Mouse (Mus musculus): ENCODE measurements around the gene Strn.
"Not testable (repeated sequence)": the region's sequence is repeated elsewhere in the genome, so short reads cannot be mapped to it uniquely, and the experiment has no call there.

Strn gene

DNA sequence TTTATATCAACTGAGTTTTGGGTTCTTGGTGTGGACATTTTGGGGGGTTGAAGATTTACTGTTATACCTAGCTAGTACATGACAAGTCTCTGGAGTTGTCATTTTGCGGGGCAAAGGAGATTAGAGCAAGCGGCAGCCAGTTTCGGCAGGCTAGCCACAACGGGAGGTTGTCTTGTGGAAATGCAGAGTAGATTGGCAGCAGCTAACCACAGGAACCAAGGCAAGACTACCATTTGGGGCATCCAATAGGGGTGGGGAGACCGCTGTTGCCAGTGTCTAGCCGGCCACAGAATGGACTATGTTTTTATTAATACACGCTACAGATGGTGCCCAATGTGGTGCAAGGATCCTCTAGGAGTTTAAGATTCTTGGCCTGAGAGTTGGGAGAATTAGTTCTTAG, 28.6 kb downstream of the Strn start:
- no peak for DNase-seq

- no peak for DNase-seq
These were observed 34.0 kb downstream of the Strn start for GRCm38 (mm10) chr17:78702988-78703387.

DNA sequence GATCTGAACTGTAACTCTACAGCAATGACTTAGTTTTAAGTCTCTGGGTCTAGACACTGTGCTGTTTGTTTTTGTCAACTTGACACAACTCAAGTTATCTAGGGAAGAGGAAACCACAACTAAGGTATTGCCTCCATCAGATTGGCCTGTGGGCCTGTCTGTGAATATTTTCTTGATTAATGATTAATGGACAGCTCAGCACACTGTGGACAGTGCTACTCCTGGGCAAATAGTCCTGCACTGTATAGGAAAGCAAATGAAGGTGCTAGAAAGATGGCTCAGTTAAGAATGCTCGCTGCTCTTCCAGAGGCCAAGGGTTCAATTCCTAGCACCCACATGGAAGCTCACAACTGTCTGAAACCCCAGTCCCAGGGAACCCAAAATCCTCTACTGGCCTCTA, 38.0 kb downstream of the Strn start:
- DNase-seq, result no peak

- DNase-seq, result no peak
These were observed 39.5 kb downstream of the Strn start for GRCm38 (mm10) chr17:78697462-78697861.

DNA sequence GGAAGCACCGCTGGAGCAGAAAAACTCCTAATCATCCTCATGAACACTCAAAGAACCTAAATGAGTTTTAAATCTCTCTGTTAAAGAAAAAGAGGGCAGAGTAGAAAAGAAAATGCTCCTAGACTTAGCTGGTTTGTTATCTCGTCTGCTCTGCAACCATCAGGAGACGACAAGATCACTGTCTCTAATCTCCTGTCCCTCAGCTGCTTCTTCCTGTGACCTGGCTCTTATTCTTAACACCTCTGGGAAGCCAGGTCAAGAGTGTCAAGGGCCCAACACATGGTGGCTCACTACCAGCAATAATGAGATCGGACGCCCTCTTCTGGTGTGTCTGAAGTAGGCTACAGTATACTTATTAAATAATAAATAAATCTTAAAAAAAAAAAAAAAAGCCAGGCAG, 40.1 kb downstream of the Strn start:
- DNase-seq, result no peak

- DNase-seq, result not testable (repeated sequence)
These were observed 47.8 kb downstream of the Strn start for GRCm38 (mm10) chr17:78689231-78689630.

GRCm38 (mm10) chr17:78687971-78688370, 49.0 kb downstream of the Strn start:
- no peak for DNase-seq

DNA sequence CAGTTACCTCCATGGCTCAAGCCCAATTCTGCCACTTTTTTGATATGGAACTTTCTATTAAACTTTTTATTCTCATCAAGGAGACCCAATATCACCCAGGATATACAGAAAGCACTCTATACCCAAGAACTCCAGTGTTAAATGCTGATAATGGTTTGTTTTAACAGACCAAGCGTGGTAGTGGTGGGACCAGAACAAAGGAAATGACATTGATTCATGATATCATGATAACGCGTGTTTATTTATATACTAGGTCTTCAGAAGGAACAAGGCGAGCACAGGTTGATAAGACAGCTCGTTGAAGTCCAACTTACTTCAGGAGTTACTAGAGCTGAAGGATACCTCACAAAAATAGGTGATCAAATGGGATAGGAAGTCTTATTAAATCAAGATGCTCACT, 52.0 kb downstream of the Strn start:
- DNase-seq, result no peak

DNA sequence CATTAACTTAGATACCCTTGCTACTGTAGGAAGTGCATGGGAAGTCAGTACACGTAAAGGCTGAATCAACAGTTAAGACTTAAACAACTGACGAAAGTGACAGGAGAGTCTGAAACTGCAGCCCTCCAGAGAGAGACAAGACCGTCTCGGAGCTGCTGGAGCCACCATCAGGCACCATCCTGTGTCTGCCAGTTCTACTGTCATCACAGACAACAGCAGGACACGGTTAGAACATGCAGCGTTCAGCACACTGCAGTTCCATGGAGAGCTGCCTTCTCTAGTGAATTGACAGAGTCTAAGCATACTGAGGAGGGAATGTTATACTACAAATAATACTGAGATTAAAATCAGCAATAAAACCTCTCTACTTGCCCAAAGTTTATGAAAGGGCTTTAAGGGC, 54.6 kb downstream of the Strn start:
- no peak for DNase-seq

DNA sequence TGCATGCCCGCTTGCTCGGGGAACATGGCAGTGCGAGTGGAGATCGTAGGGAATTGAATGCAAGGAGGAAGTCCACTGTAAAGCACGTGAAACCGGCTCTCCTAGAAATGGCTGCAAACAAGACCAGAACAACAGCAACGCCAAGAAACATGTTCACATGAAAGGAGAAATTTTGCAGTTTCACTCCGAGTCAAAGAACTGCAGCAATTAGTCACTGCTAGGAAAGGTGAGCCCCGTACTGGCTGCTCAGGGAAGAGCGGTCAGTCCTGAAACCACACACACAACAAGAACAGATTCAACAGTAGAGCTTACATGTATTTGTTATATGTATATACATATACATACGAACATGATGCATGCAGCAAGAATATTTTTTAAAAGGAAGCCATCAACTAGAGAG, 57.5 kb downstream of the Strn start:
- no peak for DNase-seq

- DNase-seq, result no peak
These were observed 60.2 kb downstream of the Strn start for GRCm38 (mm10) chr17:78676813-78677212.

- no peak for DNase-seq
These were observed 71.9 kb downstream of the Strn start for GRCm38 (mm10) chr17:78664962-78665545.

DNA sequence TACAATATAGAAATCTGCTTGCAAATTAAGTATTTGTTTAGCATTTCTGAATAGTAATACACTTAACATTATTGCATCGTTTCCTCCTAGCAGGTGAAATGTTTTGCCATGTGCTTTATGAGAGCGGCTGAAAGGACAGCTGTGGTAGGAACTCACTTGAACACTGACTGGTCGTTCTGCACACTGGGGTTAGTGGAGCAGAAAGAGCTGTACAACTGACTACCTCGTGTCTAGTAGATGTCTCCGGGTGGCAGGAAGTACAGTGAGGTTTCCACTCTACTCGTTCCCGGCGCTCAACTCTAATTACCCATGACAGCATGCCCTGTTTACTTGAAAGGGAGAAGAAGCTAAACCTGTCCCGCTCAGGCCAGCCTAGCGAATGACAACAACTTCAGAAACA, 82.2 kb downstream of the Strn start:
- DNase-seq, result no peak

DNA sequence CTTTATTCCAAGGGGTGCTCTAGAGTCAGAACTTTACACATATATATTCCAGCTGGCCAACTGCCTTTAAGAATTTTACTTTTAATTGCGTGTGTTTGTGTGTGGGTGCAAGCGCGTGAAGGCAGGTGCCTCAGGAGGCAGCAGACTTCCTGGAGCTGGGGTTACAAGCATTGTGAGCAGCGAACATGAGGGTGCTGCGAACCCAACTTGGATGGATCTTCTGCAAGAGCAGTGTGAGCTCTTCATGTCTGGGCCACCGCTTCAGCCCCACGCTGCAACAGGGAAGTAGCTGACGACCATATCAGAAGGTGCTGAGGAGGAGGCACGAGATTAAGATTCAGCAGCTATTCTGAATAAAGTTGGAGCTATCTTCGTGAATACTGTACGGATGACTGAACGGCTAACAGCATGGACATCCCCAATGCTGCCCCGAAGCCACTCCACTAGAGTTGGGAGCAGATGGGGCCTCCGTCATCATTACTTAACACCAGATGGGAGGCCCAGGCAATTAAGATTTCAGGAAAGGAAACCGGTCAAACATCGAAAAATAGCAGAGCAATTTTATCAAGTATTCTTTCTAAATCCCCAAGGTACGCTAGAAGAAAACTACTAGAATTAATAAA, 93.0 kb downstream of the Strn start:
- DNase-seq, result peak; percentile 30 to 57

- DNase-seq, result no peak
These were observed 94.7 kb downstream of the Strn start for GRCm38 (mm10) chr17:78642259-78642658.

DNA sequence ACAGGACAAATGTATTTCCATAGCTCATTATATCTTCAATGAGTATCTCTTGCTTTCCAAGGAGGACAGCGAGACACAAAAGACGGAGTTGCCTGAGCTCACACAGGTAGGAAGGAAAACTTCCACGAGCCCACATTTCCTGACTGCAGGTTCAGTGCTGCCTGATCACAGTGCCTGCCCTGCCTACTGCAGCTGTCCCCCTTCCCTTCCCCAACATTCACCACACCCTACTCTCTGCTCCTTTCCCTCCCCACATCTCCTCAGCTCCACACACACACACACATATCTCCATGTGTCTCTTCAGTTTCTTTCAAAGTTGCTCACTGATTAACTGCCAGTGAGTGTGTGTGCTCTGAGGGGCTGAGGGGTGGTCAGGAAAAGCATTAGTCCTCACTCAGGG, 96.6 kb downstream of the Strn start:
- no peak for DNase-seq

- no peak for DNase-seq
These were observed 97.9 kb downstream of the Strn start for GRCm38 (mm10) chr17:78639099-78639498.

DNA sequence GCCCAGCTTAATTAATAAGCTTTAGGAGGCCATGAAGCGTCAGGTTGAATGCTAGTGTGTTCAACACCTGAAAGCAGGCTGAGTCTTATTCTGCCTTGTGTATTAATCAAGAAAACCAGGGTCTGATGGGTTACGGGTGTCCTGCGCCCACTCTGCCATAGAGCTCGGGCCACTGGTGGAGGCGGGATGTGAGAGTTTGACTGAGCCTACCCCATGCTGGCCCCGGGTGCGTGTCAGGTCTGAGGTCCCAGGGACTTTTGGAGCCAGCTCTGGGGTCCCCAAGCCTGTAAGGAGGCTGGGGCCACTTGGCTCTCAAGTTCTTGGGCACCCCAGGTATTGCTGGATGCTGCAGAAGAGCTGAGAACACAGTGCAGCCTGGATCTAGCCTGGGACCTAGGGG, 99.9 kb downstream of the Strn start:
- DNase-seq, result no peak

DNA sequence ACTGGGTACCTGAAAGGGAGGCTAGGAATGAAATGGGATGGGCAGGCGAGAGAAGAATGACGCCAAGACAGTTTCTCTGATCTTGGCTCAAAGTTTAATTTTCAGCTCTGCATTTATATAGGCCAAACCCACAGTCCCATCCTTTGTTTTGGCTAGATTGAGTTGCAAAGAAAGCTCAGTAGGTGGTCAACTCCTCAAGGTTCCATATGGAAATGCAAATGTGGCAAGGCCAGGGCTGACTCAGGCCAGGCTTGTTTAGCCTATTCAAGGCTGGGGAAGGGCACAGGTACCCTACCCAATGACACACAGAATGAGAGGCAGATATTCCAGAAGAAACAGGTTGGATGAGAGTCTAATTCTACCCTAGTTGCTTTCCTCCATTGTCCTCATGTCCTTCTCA, 101.4 kb downstream of the Strn start:
- DNase-seq, result no peak

DNA sequence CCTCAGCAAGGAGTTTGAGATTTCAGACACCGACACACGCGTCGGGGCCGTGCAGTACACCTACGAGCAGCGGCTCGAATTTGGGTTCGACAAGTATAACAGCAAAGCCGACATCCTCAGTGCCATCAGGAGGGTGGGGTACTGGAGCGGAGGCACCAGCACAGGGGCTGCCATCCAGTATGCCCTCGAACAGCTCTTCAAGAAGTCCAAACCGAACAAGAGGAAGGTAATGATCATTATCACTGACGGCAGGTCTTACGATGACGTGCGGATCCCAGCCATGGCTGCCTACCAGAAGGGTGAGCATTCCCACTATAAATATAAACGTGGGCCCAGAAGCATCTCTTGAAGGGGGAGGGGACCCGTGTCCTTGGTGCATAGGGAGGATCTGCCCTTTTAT, 112.1 kb downstream of the Strn start:
- DNase-seq, result no peak

GRCm38 (mm10) chr17:78621863-78622262, 115.1 kb downstream of the Strn start:
- DNase-seq, result no peak

DNA sequence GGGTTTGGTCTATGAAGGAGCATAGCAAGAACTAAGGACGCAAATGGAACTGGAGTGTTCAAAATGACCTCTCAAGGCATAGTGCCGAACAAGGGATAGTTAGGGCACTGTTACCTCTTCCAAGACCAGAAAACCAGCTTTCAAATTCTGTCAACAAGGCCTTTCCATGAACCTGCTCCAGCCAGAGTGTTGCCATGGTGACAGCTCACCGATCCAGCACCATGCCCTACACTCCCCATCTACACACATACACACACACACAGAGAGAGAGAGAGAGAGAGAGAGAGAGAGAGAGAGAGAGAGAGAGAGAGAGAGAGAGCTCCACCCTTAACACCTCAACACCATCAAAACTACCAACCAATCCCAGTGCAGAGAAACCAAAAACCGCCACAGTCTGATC, 116.3 kb downstream of the Strn start:
- DNase-seq, result no peak

DNA sequence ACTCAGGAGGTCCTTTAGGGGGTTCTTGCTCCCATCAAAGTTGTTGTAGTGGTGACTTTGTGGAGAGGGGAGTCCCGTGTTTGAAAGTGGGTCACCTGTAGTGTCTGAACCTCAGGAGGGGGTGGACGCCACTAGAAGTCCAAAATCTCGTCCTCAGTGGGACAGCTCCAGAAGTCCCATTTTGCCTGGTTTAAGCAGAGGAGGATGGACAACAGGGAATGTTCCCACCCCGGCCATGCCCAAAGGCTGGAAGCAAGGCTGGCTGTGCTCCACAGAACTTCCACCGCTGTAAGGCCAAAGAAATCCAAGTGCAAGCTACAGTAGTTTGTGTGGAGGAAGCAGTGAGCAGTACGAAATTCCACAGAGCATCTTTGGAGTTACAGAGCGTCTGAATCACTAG, 117.0 kb downstream of the Strn start:
- DNase-seq, result no peak

DNA sequence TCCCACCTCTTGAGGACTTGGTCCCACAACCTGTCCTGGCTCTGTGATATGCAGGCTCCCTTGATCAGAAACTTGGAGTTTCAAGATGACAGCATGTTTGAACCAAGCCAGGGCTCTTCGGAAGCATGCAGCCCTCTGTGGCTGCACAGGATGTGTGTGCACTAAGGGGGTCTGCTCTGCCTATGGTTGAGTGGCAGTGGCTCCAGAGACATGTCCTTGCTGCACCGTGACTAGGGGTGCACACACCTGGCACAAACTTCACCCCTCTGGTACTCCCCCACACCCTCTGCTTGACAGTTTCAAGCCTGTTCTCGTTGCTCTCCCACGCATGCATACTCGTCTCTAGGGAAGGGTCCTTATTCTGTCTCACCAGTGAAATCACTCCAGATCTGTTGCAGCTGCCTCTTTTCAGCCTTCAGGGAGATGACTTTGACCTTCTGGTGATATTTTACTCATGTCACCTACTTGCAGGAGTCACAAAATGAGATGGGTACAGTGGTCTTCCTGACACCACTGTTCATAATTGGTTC, 118.8 kb downstream of the Strn start:
- DNase-seq, result no peak

- DNase-seq, result no peak
These were observed 121.9 kb downstream of the Strn start for GRCm38 (mm10) chr17:78615096-78615495.
